Mouse (Mus musculus) large intestine, adult 2 months (tissue): ENCODE data around the gene Tmem169. TPM values are rescaled to one million over a fixed set of nuclear protein-coding genes. Genes with fewer than 3 reads are reported as not detected.

Source experiments
- DNase-seq: peaks from one replicate; pipeline ENCODE4 v3.0.0-alpha.2; 2012; ENCODE audit warnings: low read depth, low spot score
- WGBS: fragments of 180-500 bp; shearing (Covaris S2); methylation state at CpG from one replicate; pipeline ENCODE4 v1.1.7; 2018; 5-methylcytosine and 5-hydroxymethylcytosine counted together
- polyA plus RNA-seq: library from polyadenylated mRNA; depleted of rRNA; stranded (reverse); fragments of >200 nt; gene quantifications from 2 replicates; pipeline ENCODE4 v1.2.3, GENCODE M21; 2012; rRNA removed

Gene Tmem169
- polyA plus RNA-seq, 1 experiment = 0.14 TPM

- DNase-seq = no peak
- 84% methylated on average over 8 of the region's 8 CpGs for WGBS
Measured at GRCm38 (mm10) chr1:72316409-72316808, 32.2 kb downstream of the Tmem169 start.

- no peak for DNase-seq
- WGBS = 84% methylated on average over 7 of the region's 7 CpGs
Measured at GRCm38 (mm10) chr1:72316901-72317300, 32.7 kb downstream of the Tmem169 start.

GRCm38 (mm10) chr1:72320759-72321158, 36.6 kb downstream of the Tmem169 start:
- WGBS = 91% methylated on average over 5 of the region's 5 CpGs
- no peak for DNase-seq

GRCm38 (mm10) chr1:72323248-72323647, 39.1 kb downstream of the Tmem169 start:
- no peak for DNase-seq
- 93% methylated on average over 4 of the region's 4 CpGs for WGBS

GRCm38 (mm10) chr1:72326162-72326821, 42.1 kb downstream of the Tmem169 start:
- no peak for DNase-seq
- 94% methylated on average over 11 of the region's 11 CpGs for WGBS

- 85% methylated on average over 11 of the region's 11 CpGs for WGBS
- no peak for DNase-seq
Measured at GRCm38 (mm10) chr1:72334807-72335206, 50.6 kb downstream of the Tmem169 start.

- WGBS = 95% methylated on average over 8 of the region's 8 CpGs
- DNase-seq = no peak
Measured at GRCm38 (mm10) chr1:72336780-72337179, 52.6 kb downstream of the Tmem169 start.

- 81% methylated on average over 5 of the region's 5 CpGs for WGBS
- DNase-seq = no peak
Measured at GRCm38 (mm10) chr1:72338341-72338740, 54.2 kb downstream of the Tmem169 start.

- 92% methylated on average over 6 of the region's 6 CpGs for WGBS
- DNase-seq = no peak
Measured at GRCm38 (mm10) chr1:72347873-72348272, 63.7 kb downstream of the Tmem169 start.

Other genes with a start within 250 kb of the Tmem169 start
- 11.3 and 11.9 TPM in 2 replicates for gene Mreg, start 72.1 kb upstream of the Tmem169 start, polyA plus RNA-seq
- 11.1 and 13.0 TPM in 2 replicates for gene Pecr, start 55 bp upstream of the Tmem169 start, polyA plus RNA-seq
- gene Xrcc5, start 23.1 kb downstream of the Tmem169 start, polyA plus RNA-seq = 2.1 TPM in 2 replicates